ENCODE assay signal across 16 mouse cellular contexts in genomic region chr1:186497333-186497732, GRCm38 (mm10).
"Had no signal": no experiment of that assay in that cellular context is flagged by ENCODE, and none has a peak within 500 bp of the region (broad histone marks: within the 10 kb centered on the region; RNA-seq: fewer than 3 reads in every experiment).

No protein-coding gene starts in this region.

- H3K4me3 ChIP-seq: neural tube, embryonic 12.5 days; neural tube, embryonic 13.5 days; neural tube, embryonic 15.5 days; stomach, embryonic 15.5 days had no signal

- H3K36me3 ChIP-seq: neural tube, embryonic 12.5 days; neural tube, embryonic 13.5 days; neural tube, embryonic 15.5 days; stomach, embryonic 15.5 days had no signal

- H3K9me3 ChIP-seq: neural tube, embryonic 12.5 days; neural tube, embryonic 13.5 days; neural tube, embryonic 15.5 days; stomach, embryonic 15.5 days had no signal

- H3K9ac ChIP-seq: neural tube, embryonic 12.5 days; neural tube, embryonic 13.5 days; neural tube, embryonic 15.5 days; stomach, embryonic 15.5 days had no signal

- H3K4me1 ChIP-seq: neural tube, embryonic 12.5 days; neural tube, embryonic 13.5 days; neural tube, embryonic 15.5 days; stomach, embryonic 15.5 days had no signal

- DNase-seq: retina, postnatal 1 day; right cerebral cortex, adult 18-20 months; right cerebral cortex, postnatal 14 days; right cerebral cortex, postnatal 25 days; right cerebral cortex, postnatal 4 days; spleen, adult 18-20 months; thymus, adult 18-20 months; thymus, adult 2 months; thymus, postnatal 14 days; thymus, postnatal 25 days; thymus, postnatal 36 days had no signal

- H3K4me2 ChIP-seq: neural tube, embryonic 12.5 days; neural tube, embryonic 13.5 days; neural tube, embryonic 15.5 days; stomach, embryonic 15.5 days had no signal

- H3K27me3 ChIP-seq: neural tube, embryonic 12.5 days; neural tube, embryonic 13.5 days; neural tube, embryonic 15.5 days; stomach, embryonic 15.5 days had no signal

- H3K27ac ChIP-seq: neural tube, embryonic 12.5 days; neural tube, embryonic 13.5 days; neural tube, embryonic 15.5 days; stomach, embryonic 15.5 days; stomach, postnatal 0 days had no signal
